ENCODE assay signal across 8 mouse cellular contexts in the genomic region with DNA sequence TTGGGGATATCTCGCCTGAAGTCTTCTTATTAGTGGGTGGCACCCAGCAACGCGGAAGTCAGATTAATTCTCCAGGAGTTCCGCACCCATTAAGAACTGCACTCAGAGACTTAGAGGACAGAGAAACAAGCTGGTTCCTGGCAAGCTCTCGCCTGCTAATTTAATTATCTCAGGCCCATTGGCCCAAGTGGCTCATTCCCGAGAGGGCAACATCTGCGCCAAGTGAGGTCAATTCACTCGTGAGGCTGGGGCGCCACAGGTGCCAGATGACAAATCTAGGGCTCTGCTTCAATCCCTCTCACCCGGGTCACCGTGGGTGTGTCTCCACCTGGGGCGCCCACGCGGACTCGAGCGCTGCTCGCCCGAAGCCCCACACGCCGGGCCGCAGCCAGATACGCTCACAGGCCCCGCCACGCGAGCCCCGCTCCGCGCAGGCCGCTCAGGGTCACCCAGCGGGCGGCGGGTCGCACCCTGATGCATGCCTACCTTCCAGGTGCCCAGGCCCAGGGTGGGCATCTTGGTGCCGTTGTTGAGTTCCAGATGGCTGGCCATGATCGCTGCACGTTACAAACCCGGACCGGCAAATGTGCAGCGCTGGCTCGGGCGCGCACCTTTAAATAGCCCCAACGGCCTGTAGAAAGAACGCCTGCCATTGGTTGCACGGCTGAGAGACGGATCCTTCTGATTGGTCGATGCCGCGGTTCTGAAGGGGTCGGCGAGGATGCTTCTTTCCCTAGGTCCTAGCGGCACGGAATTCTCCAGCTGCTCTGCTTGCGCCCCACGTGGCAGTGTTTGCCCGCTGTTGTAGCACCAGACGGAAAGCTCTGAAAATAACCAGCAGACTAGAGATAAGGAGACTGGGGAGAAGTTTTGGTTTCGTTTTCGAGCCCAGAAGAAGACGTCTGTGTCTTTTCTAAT. TPM values are rescaled to one million over a fixed set of nuclear protein-coding genes. Genes with fewer than 3 reads are reported as not detected.
A peak's percentile ranks its signal among the peaks of the same experiment; 100 is the strongest.
DNase-seq lines count a peak whose midpoint lies in the region; ATAC-seq lines count a peak whose summit lies in the region.

Akr1b3 (minus strand) TSS at position 625 of the 918 bp plus-strand sequence.

- no peaks in the 10 kb centered on the region for H3K36me3 ChIP-seq in hindbrain, embryonic 14.5 days (replicated peaks; ENCODE audit: control insufficient read depth, insufficient read depth)

- H3K4me3 ChIP-seq in hindbrain, embryonic 14.5 days (replicated peaks; ENCODE audit: low read length): peak within 1 kb of the TSS; percentile 56

- peak; percentile 98 for DNase-seq in R1 (ENCODE audit: low read depth, low spot score)
- DNase-seq in cerebellum, postnatal 25 days: peak; percentile 84 to 89
- DNase-seq in frontal cortex, postnatal 25 days (ENCODE audit: low spot score in 2 of 2): peak; percentile 68 to 84
- peak; percentile 91 for DNase-seq in hindbrain, embryonic 14.5 days (ENCODE audit: low spot score)
- peak; percentile 84 to 87 for DNase-seq in layer of hippocampus, postnatal 36 days
- peak; percentile 96 for DNase-seq in lung, postnatal 36 days
- peak; percentile 97 for DNase-seq in retina, postnatal 1 day
- DNase-seq in urinary bladder, adult 18-20 months (ENCODE audit: low spot score in 2 of 2): peak; percentile 68 to 89

- WGBS in hindbrain, embryonic 14.5 days: 1% methylated on average over 60 of the region's 60 CpGs

- peak within 1 kb of the TSS; percentile 60 for H3K9ac ChIP-seq in hindbrain, embryonic 14.5 days

- H3K27ac ChIP-seq in hindbrain, embryonic 14.5 days: no peak within 1 kb of the TSS

- H3K4me1 ChIP-seq in hindbrain, embryonic 14.5 days (replicated peaks; ENCODE audit: control insufficient read depth, insufficient read depth, low read length): peaks cover 9% of the 10 kb centered on the region; the same call in 1 of the 2 replicates

- ATAC-seq in hindbrain, embryonic 14.5 days (ENCODE audit: low FRiP score): peak; percentile 99

- H3K4me2 ChIP-seq in hindbrain, embryonic 14.5 days (replicated peaks): peak within 1 kb of the TSS; percentile 89

- no peaks in the 10 kb centered on the region for H3K27me3 ChIP-seq in hindbrain, embryonic 14.5 days (ENCODE audit: control insufficient read depth, insufficient read depth, low read length)

- no peaks in the 10 kb centered on the region for H3K9me3 ChIP-seq in hindbrain, embryonic 14.5 days (ENCODE audit: control insufficient read depth, low read length)

RNA-seq across cellular contexts. Expression of gene Akr1b3, which starts in this region (rescaled TPM):
- 119 and 131 TPM in 2 replicates for polyA plus RNA-seq in hindbrain, embryonic 14.5 days (2014; fragmentation: Nextera tagmentation; extraction: Ambion mirVana)
- 10 to 100 TPM; 34.6 to 45.8 TPM for total RNA-seq in layer of hippocampus, postnatal 36 days (2021)
